Mouse (Mus musculus): Measurements from ENCODE around the gene Olfr877. TPM values are rescaled to one million over a fixed set of nuclear protein-coding genes. Genes with fewer than 3 reads are reported as not detected.

Olfr877 gene
- polyA plus RNA-seq, 1 experiment from 2014 or later: not detected

GRCm38 (mm10) chr9:37896661-37897060 lies 42.6 kb downstream of the Olfr877 start, which contains the start of gene Olfr145:
TSS of gene Olfr145 (plus strand) at chr9:37896724.
- ATAC-seq: no peak
- no peaks in the 10 kb centered on the region for H3K27me3 ChIP-seq
- H3K9me3 ChIP-seq (replicated peaks): no peaks in the 10 kb centered on the region
- H3K4me3 ChIP-seq: no peak within 1 kb of the TSS
- no peak within 1 kb of the TSS for H3K9ac ChIP-seq
- WGBS: 20% methylated on average over 2 of the region's 2 CpGs
- no peaks in the 10 kb centered on the region for H3K36me3 ChIP-seq (ENCODE audit: poor library complexity, severe bottlenecking)
- no peak within 1 kb of the TSS for H3K27ac ChIP-seq
- no peaks in the 10 kb centered on the region for H3K4me1 ChIP-seq
- H3K4me2 ChIP-seq: no peak within 1 kb of the TSS

- no peaks in the 10 kb centered on the region for H3K9me3 ChIP-seq (replicated peaks)
- H3K4me3 ChIP-seq: no peak overlapping the region
- no peak overlapping the region for H3K4me2 ChIP-seq
- ATAC-seq: no peak
- no peaks in the 10 kb centered on the region for H3K27me3 ChIP-seq
- no peaks in the 10 kb centered on the region for H3K36me3 ChIP-seq (ENCODE audit: poor library complexity, severe bottlenecking)
- no peak overlapping the region for H3K27ac ChIP-seq
- no peaks in the 10 kb centered on the region for H3K4me1 ChIP-seq
- WGBS: 76% methylated on average over 3 of the region's 3 CpGs
- H3K9ac ChIP-seq: no peak overlapping the region
Measured at GRCm38 (mm10) chr9:37905555-37905954, 51.5 kb downstream of the Olfr877 start.

Other genes starting within 250 kb of the Olfr877 start
- 13.1 and 15.9 TPM in 2 replicates for gene Spa17, start 240.5 kb upstream of the Olfr877 start, polyA plus RNA-seq (2015; fragmentation: Nextera tagmentation; extraction: Ambion mirVana)
- gene Tbrg1, start 197.0 kb upstream of the Olfr877 start, polyA plus RNA-seq (2015; fragmentation: Nextera tagmentation; extraction: Ambion mirVana): 92.9 and 99.1 TPM in 2 replicates
- 0.18 TPM in 1 of 2 replicates, not detected in the other for gene Panx3, start 185.0 kb upstream of the Olfr877 start, polyA plus RNA-seq (2015; fragmentation: Nextera tagmentation; extraction: Ambion mirVana)
- not detected in 2 replicates for gene Olfr160, start 138.0 kb upstream of the Olfr877 start, polyA plus RNA-seq (2015; fragmentation: Nextera tagmentation; extraction: Ambion mirVana)
- not detected in 2 replicates for gene Olfr874, start 109.2 kb upstream of the Olfr877 start, polyA plus RNA-seq (2015; fragmentation: Nextera tagmentation; extraction: Ambion mirVana)
- not detected in 2 replicates for gene Olfr875, start 82.4 kb upstream of the Olfr877 start, polyA plus RNA-seq (2015; fragmentation: Nextera tagmentation; extraction: Ambion mirVana)
- gene Olfr876, start 51.2 kb upstream of the Olfr877 start, polyA plus RNA-seq (2015; fragmentation: Nextera tagmentation; extraction: Ambion mirVana): not detected in 2 replicates
- gene Olfr145, start 42.5 kb downstream of the Olfr877 start, polyA plus RNA-seq (2015; fragmentation: Nextera tagmentation; extraction: Ambion mirVana): not detected in 2 replicates
- gene Olfr878, start 63.6 kb downstream of the Olfr877 start, polyA plus RNA-seq (2015; fragmentation: Nextera tagmentation; extraction: Ambion mirVana): not detected in 2 replicates
- gene Olfr881, start 137.6 kb downstream of the Olfr877 start, polyA plus RNA-seq (2015; fragmentation: Nextera tagmentation; extraction: Ambion mirVana): not detected in 2 replicates
- gene Olfr883, start 171.5 kb downstream of the Olfr877 start, polyA plus RNA-seq (2015; fragmentation: Nextera tagmentation; extraction: Ambion mirVana): not detected in 2 replicates
- not detected in 2 replicates for gene Olfr884, start 192.3 kb downstream of the Olfr877 start, polyA plus RNA-seq (2015; fragmentation: Nextera tagmentation; extraction: Ambion mirVana)
- not detected in 2 replicates for gene Olfr885, start 207.1 kb downstream of the Olfr877 start, polyA plus RNA-seq (2015; fragmentation: Nextera tagmentation; extraction: Ambion mirVana)
- gene Olfr887, start 229.8 kb downstream of the Olfr877 start, polyA plus RNA-seq (2015; fragmentation: Nextera tagmentation; extraction: Ambion mirVana): not detected in 2 replicates

Measured in forebrain, embryonic 13.5 days (tissue).